Mouse (Mus musculus) kidney, embryonic 15.5 days (tissue): ENCODE data around the gene Grpel1. TPM values are rescaled to one million over a fixed set of nuclear protein-coding genes. Genes with fewer than 3 reads are reported as not detected.
A peak's percentile ranks its signal among the peaks of the same experiment; 100 is the strongest.

Experiments used
- ATAC-seq: fragments of 200-750 bp; cut with Nextera tagmentation; replicated peaks from 2 replicates; pipeline ENCODE4 v1.8.0; 2017; ENCODE audit warnings: moderate TSS enrichment; ENCODE audit not compliant: low FRiP score
- H3K27ac ChIP-seq: fragments of 300-500 bp; sonication (generic); 2 replicates; pipeline ENCODE4 v1.5.1; 2015; ENCODE audit warnings: mild to moderate bottlenecking, inconsistent platforms
- H3K27me3 ChIP-seq: fragments of 300-500 bp; sonication (generic); 2 replicates; pipeline ENCODE4 v1.6.1; 2015; ENCODE audit warnings: inconsistent platforms
- H3K36me3 ChIP-seq: fragments of 300-500 bp; sonication (generic); 2 replicates; pipeline ENCODE4 v1.6.1; 2015; ENCODE audit warnings: inconsistent platforms
- H3K4me1 ChIP-seq: fragments of 300-500 bp; sonication (generic); 2 replicates; pipeline ENCODE4 v1.6.1; 2015; ENCODE audit warnings: inconsistent platforms
- H3K4me2 ChIP-seq: fragments of 300-500 bp; sonication (generic); 2 replicates; pipeline ENCODE4 v1.6.1; 2015; ENCODE audit warnings: moderate library complexity, mild to moderate bottlenecking, inconsistent platforms
- H3K4me3 ChIP-seq: fragments of 300-500 bp; sonication (generic); replicated peaks from 2 replicates; pipeline ENCODE4 v1.5.1; 2015; ENCODE audit warnings: mild to moderate bottlenecking, inconsistent platforms
- H3K9ac ChIP-seq: fragments of 300-500 bp; sonication (generic); 2 replicates; pipeline ENCODE4 v1.6.1; 2015; ENCODE audit warnings: mild to moderate bottlenecking, inconsistent platforms
- H3K9me3 ChIP-seq: fragments of 300-500 bp; sonication (generic); replicated peaks from 2 replicates; pipeline ENCODE4 v1.6.1; 2016; ENCODE audit warnings: inconsistent platforms
- WGBS: fragments of 180-500 bp; shearing (Covaris S2); methylation state at CpG from one replicate; pipeline ENCODE4 v1.1.7; 2015; ENCODE audit warnings: mixed read lengths; 5-methylcytosine and 5-hydroxymethylcytosine counted together
- polyA plus RNA-seq: library from polyadenylated mRNA; unstranded; fragments of >200 nt; fragmentation: Nextera tagmentation; extraction: Ambion mirVana; gene quantifications from 2 replicates; pipeline ENCODE4 v1.2.1, GENCODE M21; 2015

Grpel1 gene
- polyA plus RNA-seq, 1 experiment from 2014 or later = 56.1 TPM

GRCm38 (mm10) chr5:36484171-36484990 is 19.6 kb downstream of the Grpel1 start, which contains the start of the genes Tada2b and Ccdc96:
Gene Tada2b, minus strand, starts transcription at chr5:36484285.
Gene Ccdc96, plus strand, starts transcription at chr5:36484588.
- WGBS = under 1% methylated on average over 88 of the region's 97 CpGs
- H3K9ac ChIP-seq = peak within 1 kb of the TSS; percentile 88
- H3K4me3 ChIP-seq = peak within 1 kb of the TSS; percentile 85
- H3K9me3 ChIP-seq = no peaks in the 10 kb centered on the region
- ATAC-seq = peak; percentile 98
- H3K27me3 ChIP-seq = peaks cover 24% of the 10 kb centered on the region
- peak within 1 kb of the TSS; percentile 72 for H3K27ac ChIP-seq
- peak within 1 kb of the TSS; percentile 99 for H3K4me2 ChIP-seq
- H3K4me1 ChIP-seq = peaks cover 32% of the 10 kb centered on the region
- peaks cover 3% of the 10 kb centered on the region; the same call in 1 of the 2 replicates for H3K36me3 ChIP-seq

DNA sequence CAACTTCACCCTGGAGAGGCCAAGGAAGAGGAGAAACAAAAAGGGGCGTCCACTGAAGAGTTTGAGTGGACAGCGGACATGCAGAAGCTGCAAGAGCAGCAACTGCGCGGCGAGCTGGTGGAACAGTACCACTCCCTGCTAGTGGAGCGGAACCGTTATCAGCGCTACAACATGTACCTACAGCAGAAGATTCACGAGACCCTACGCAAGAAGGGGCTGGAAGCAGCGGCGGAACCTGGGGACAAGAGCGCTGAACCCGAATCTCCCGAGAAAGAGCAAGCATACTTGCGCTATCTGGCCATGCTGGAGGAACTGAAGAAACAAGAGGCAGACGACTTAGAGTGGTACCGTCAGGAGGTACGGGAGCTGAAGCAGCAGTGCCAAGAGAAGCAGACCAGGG is 20.5 kb downstream of the Grpel1 start:
- 33% methylated on average over 19 of the region's 19 CpGs for WGBS
- H3K9ac ChIP-seq = peak overlapping the region; percentile 49; the same call in 1 of the 2 replicates
- H3K4me1 ChIP-seq = peaks cover 38% of the 10 kb centered on the region
- H3K4me2 ChIP-seq = peak overlapping the region; percentile 99
- H3K4me3 ChIP-seq = peak overlapping the region; percentile 85
- H3K9me3 ChIP-seq = no peaks in the 10 kb centered on the region
- no peak overlapping the region for H3K27ac ChIP-seq
- ATAC-seq = no peak
- H3K27me3 ChIP-seq = peaks cover 24% of the 10 kb centered on the region
- H3K36me3 ChIP-seq = peaks cover 3% of the 10 kb centered on the region; the same call in 1 of the 2 replicates

DNA sequence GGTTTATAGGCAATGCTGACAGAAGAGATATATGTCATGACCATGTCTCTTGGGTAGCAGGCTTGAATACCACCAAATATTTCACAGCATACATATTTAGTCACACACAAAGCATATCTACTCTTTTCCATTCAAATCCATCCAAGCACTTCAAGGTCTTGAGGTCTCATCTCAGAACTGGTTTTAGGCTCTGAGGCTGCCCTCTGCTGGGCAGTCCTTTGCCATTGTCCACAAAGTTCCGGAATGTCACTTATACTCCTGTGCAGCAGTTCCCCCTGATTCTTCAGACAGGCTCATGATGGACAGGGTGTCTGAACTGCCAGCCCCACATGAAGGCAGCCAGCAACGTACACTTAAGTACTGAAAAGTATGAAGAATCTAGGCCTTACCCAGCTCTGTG is 24.4 kb downstream of the Grpel1 start:
- ATAC-seq = no peak
- Histone ChIP-seq H3K36me3 (peaks cover 36% of the 10 kb centered on the region), H3K4me2 (no peak overlapping the region), H3K27ac (no peak overlapping the region), H3K9ac (no peak overlapping the region), H3K27me3 (peaks cover 24% of the 10 kb centered on the region), H3K4me3 (no peak overlapping the region), H3K9me3 (no peaks in the 10 kb centered on the region), H3K4me1 (peaks cover 23% of the 10 kb centered on the region)
- 47% methylated on average over 2 of the region's 2 CpGs for WGBS

DNA sequence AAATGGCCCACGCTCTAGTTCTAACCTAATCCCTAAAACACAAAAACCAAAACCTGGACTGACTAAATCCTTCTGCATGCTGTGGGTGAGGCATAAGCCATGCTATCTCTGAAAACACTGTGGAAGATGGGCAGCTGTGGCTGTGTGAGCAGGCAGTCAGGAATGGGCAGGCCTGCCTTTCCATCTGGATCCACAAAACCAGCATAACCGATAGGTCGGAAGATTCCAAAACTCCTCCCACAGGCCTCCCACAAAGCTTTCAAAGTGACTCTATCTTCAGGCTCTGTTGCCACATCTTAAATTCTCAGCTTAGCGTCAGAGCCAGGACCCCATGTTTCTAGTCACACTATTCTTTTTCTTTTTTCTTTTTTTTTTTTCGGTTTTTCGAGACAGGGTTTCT is 29.1 kb downstream of the Grpel1 start:
- Histone ChIP-seq H3K4me3 (no peak overlapping the region), H3K4me1 (peaks cover 11% of the 10 kb centered on the region), H3K27ac (no peak overlapping the region), H3K9ac (no peak overlapping the region), H3K9me3 (no peaks in the 10 kb centered on the region), H3K27me3 (no peaks in the 10 kb centered on the region), H3K36me3 (peaks cover 72% of the 10 kb centered on the region), H3K4me2 (no peak overlapping the region)
- no peak for ATAC-seq
- 80% methylated on average over 6 of the region's 6 CpGs for WGBS

DNA sequence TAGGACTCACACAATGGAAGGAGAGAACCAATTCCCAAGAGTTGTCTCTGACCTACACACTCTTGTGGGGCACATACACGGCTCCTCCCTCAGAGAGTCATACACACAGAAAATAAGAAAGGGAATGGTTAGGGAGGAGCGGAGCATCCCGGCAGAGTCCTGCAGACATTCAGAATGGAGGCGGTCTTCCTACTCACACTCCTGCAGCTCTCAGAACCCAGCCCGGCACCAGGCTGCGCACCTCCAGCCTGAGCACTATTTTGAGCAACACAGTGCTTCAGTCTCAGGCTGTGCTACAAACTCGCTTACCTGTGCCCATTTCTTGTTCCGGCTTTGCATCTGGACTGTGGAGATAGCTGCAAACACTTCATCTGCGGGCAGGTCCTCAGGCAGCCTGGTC is 29.9 kb downstream of the Grpel1 start:
- Histone ChIP-seq H3K9ac (no peak overlapping the region), H3K36me3 (peaks cover 77% of the 10 kb centered on the region), H3K27me3 (no peaks in the 10 kb centered on the region), H3K27ac (no peak overlapping the region), H3K4me3 (no peak overlapping the region), H3K4me1 (peaks cover 10% of the 10 kb centered on the region), H3K9me3 (no peaks in the 10 kb centered on the region), H3K4me2 (no peak overlapping the region)
- WGBS = 97% methylated on average over 9 of the region's 9 CpGs
- no peak for ATAC-seq

DNA sequence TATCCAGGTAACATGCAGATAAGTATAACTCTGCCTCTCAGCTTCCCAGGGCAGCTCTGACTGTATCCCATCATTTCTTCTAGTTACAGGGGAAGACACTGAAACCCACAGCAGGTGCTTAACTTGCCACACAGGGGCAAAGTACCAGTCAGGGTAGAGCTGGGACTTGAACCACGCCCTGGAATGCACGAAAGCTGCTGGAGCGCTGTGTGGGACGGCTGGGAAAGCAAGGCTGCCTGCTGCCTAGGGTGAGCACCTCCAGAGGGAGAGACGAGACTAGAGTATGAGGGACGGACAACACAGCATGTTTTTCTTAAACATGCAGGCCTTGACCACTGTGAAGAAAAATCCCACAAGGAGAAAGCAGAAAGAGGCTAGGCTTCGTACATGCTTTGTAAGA is 40.4 kb downstream of the Grpel1 start:
- Histone ChIP-seq H3K27ac (no peak overlapping the region), H3K9me3 (no peaks in the 10 kb centered on the region), H3K9ac (no peak overlapping the region), H3K4me1 (no peaks in the 10 kb centered on the region), H3K4me3 (no peak overlapping the region), H3K36me3 (peaks cover 90% of the 10 kb centered on the region), H3K27me3 (no peaks in the 10 kb centered on the region), H3K4me2 (no peak overlapping the region)
- 92% methylated on average over 7 of the region's 7 CpGs for WGBS
- ATAC-seq = no peak

DNA sequence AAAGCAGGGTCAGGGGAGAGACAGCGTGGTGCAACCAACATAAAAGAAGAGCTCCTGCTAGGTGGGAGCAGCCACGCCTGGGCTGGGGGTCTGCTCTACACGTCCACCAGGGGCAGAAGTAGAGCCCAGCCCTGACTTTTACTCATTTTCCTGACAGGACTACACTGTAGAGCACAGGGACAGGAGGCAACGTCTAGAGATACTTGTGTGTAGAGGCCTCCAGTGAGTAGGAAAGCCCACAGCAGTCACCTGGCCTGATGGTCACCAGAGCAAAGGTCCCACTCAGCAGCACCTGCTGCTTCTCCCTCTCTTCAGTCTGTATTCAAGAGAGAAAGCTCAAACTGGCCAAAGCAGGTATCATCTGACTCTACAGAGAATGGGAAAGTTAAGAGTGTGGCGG is 40.8 kb downstream of the Grpel1 start:
- Histone ChIP-seq H3K4me3 (no peak overlapping the region), H3K27me3 (no peaks in the 10 kb centered on the region), H3K9me3 (no peaks in the 10 kb centered on the region), H3K4me2 (no peak overlapping the region), H3K4me1 (no peaks in the 10 kb centered on the region), H3K27ac (no peak overlapping the region), H3K36me3 (peaks cover 90% of the 10 kb centered on the region), H3K9ac (no peak overlapping the region)
- ATAC-seq = no peak
- 76% methylated on average over 5 of the region's 5 CpGs for WGBS

- no peak overlapping the region for H3K4me2 ChIP-seq
- ATAC-seq = no peak; the same call in 1 of the 2 replicates
- H3K9me3 ChIP-seq = no peaks in the 10 kb centered on the region
- peaks cover 94% of the 10 kb centered on the region for H3K36me3 ChIP-seq
- H3K4me3 ChIP-seq = no peak overlapping the region
- 88% methylated on average over 10 of the region's 10 CpGs for WGBS
- no peaks in the 10 kb centered on the region for H3K4me1 ChIP-seq
- peak overlapping the region; percentile 58 for H3K27ac ChIP-seq
- H3K27me3 ChIP-seq = no peaks in the 10 kb centered on the region
- H3K9ac ChIP-seq = no peak overlapping the region
These were observed 43.6 kb downstream of the Grpel1 start for GRCm38 (mm10) chr5:36508351-36508750.

DNA sequence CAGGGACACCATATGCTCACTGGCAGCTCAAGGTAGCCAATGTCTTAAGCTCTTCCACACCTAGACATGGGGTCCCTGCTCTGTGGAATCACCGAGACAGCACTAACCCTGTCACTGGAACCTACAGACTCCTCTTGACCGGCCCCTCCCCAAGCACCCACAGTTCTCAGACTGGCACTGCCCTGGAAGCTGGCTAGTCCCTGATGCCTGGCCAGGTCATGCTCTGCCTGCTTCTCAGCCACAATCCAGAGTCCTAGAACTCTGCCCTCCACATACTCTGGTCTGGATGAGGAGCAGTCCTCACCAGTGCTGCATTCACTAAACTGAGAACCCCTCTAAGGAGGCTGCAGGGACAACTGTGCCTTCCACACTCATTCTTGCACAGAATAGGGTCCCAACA is 46.2 kb downstream of the Grpel1 start:
- Histone ChIP-seq H3K27ac (no peak overlapping the region), H3K4me2 (no peak overlapping the region), H3K9ac (no peak overlapping the region), H3K4me1 (no peaks in the 10 kb centered on the region), H3K27me3 (no peaks in the 10 kb centered on the region), H3K36me3 (peaks cover 90% of the 10 kb centered on the region), H3K4me3 (no peak overlapping the region), H3K9me3 (no peaks in the 10 kb centered on the region)
- 94% methylated on average over 2 of the region's 2 CpGs for WGBS
- no peak for ATAC-seq

- peaks cover 96% of the 10 kb centered on the region for H3K36me3 ChIP-seq
- no peak overlapping the region for H3K4me3 ChIP-seq
- no peaks in the 10 kb centered on the region for H3K9me3 ChIP-seq
- no peak overlapping the region for H3K27ac ChIP-seq
- ATAC-seq = no peak
- WGBS = 97% methylated on average over 1 of the region's 1 CpGs
- no peak overlapping the region for H3K9ac ChIP-seq
- H3K27me3 ChIP-seq = no peaks in the 10 kb centered on the region
- H3K4me1 ChIP-seq = no peaks in the 10 kb centered on the region
- H3K4me2 ChIP-seq = no peak overlapping the region
These were observed 50.3 kb downstream of the Grpel1 start for GRCm38 (mm10) chr5:36515126-36515525.

GRCm38 (mm10) chr5:36515558-36515957 is 50.8 kb downstream of the Grpel1 start:
- Histone ChIP-seq H3K36me3 (peaks cover 96% of the 10 kb centered on the region), H3K27me3 (no peaks in the 10 kb centered on the region), H3K9ac (no peak overlapping the region), H3K4me1 (no peaks in the 10 kb centered on the region), H3K4me2 (no peak overlapping the region), H3K4me3 (no peak overlapping the region), H3K9me3 (no peaks in the 10 kb centered on the region), H3K27ac (no peak overlapping the region)
- WGBS = 93% methylated on average over 5 of the region's 5 CpGs
- ATAC-seq = no peak

DNA sequence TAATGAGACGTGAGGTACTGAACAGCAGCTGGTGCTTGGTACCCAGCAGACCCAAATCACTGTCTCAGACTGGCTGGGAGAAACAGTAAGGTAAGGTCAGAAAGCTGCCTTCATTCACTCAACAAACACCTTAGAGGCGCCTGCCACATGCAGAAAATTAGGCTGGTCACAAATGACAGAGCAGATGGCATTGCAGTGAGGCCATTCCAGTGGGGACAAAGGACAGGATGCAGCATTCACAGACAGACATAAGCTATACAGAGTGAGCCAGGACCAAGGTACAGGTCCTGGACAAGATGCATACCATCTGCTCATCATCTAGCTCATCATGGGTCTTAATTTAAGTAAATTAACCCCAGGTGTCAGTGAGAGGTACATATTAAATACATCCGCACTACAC is 52.8 kb downstream of the Grpel1 start:
- ATAC-seq = no peak
- Histone ChIP-seq H3K27ac (no peak overlapping the region), H3K4me2 (no peak overlapping the region), H3K36me3 (peaks cover 95% of the 10 kb centered on the region), H3K4me3 (no peak overlapping the region), H3K9ac (no peak overlapping the region), H3K4me1 (no peaks in the 10 kb centered on the region), H3K27me3 (no peaks in the 10 kb centered on the region), H3K9me3 (no peaks in the 10 kb centered on the region)
- WGBS = 82% methylated on average over 3 of the region's 3 CpGs
